8 mouse cellular contexts compared by ENCODE assay signal in genomic region chr16:5203200-5203599, GRCm38 (mm10). TPM values are rescaled to one million over a fixed set of nuclear protein-coding genes. Genes with fewer than 3 reads are reported as not detected.
DNase-seq lines count a peak whose midpoint lies in the region; ATAC-seq and TF ChIP-seq lines count a peak whose summit lies in the region.

No protein-coding gene starts in this region.

- peak; percentile 48 to 55 for DNase-seq in heart, adult 2 months
- no peak for DNase-seq in heart, adult 11 months
- peak; percentile 58 for DNase-seq in MEL (ENCODE audit: low read depth, low spot score)
- DNase-seq in forebrain, embryonic 14.5 days (ENCODE audit: low spot score): no peak
- DNase-seq in gastrocnemius, adult 18-20 months (ENCODE audit: low spot score): no peak

- peaks cover 1% of the 10 kb centered on the region; the same call in 1 of the 2 replicates for H3K4me1 ChIP-seq in heart, adult 2 months (ENCODE audit: control insufficient read depth, insufficient read depth, low read length)
- peaks cover 0 to 4% of the 10 kb centered on the region in 2 experiments; a peak in 1 of 4 replicates for H3K4me1 ChIP-seq in MEL (ENCODE audit: control insufficient read depth in 1 of 2, insufficient read depth in 2 of 2, low read length in 2 of 2)
- peaks cover 7% of the 10 kb centered on the region for H3K4me1 ChIP-seq in forebrain, embryonic 14.5 days (ENCODE audit: control insufficient read depth, insufficient read depth, low read length)
- H3K4me1 ChIP-seq in kidney, embryonic 14.5 days (ENCODE audit: control insufficient read depth, insufficient read depth, low read length): 0 out of 2 replicates have a peak, but pooled peaks cover 3% of the 10 kb centered on the region
- H3K4me1 ChIP-seq in stomach, embryonic 16.5 days (ENCODE audit: control insufficient read depth, insufficient read depth, low read length): peaks cover 5% of the 10 kb centered on the region; the same call in 1 of the 2 replicates

- H3K36me3 ChIP-seq in heart, adult 2 months (ENCODE audit: control insufficient read depth, insufficient read depth, low read length): no peaks in the 10 kb centered on the region
- H3K36me3 ChIP-seq in MEL (ENCODE audit: control insufficient read depth in 1 of 2, insufficient read depth in 2 of 2, low read length in 2 of 2): peaks cover 0 to 3% of the 10 kb centered on the region in 2 experiments; a peak in 1 of 4 replicates
- no peaks in the 10 kb centered on the region; the same call in 1 of the 2 replicates for H3K36me3 ChIP-seq in forebrain, embryonic 14.5 days (ENCODE audit: control insufficient read depth, insufficient read depth, low read length)
- peaks cover 8% of the 10 kb centered on the region; the same call in 1 of the 2 replicates for H3K36me3 ChIP-seq in kidney, embryonic 14.5 days (ENCODE audit: control insufficient read depth, insufficient read depth, low read length)
- H3K36me3 ChIP-seq in stomach, embryonic 16.5 days (ENCODE audit: control insufficient read depth, insufficient read depth, low read length): no peaks in the 10 kb centered on the region

- TF ChIP-seq CTCF in heart, adult 2 months (IDR thresholded peaks at IDR 0.05): no peak
- no peak for TF ChIP-seq CTCF in MEL (IDR thresholded peaks at IDR 0.05 in 2 of 3, conservative IDR thresholded peaks at IDR 0.05 in 1 of 3; ENCODE audit: control insufficient read depth in 1 of 3, insufficient read depth in 1 of 3, low read depth in 2 of 3, low read length in 3 of 3, poor library complexity in 1 of 3, severe bottlenecking in 1 of 3)

- peak overlapping the region; percentile 91 for H3K4me2 ChIP-seq in forebrain, embryonic 14.5 days (ENCODE audit: low read length)
- peak overlapping the region; percentile 98 for H3K4me2 ChIP-seq in kidney, embryonic 14.5 days (replicated peaks; ENCODE audit: low read depth, low read length)
- H3K4me2 ChIP-seq in stomach, embryonic 16.5 days (ENCODE audit: low read depth, low read length): peak overlapping the region; percentile 74

- peak overlapping the region; percentile 64 for H3K27ac ChIP-seq in heart, adult 2 months
- peak overlapping the region; percentile 40 for H3K27ac ChIP-seq in MEL (ENCODE audit: control insufficient read depth, low read depth, low read length)
- H3K27ac ChIP-seq in forebrain, embryonic 14.5 days (ENCODE audit: low read depth, low read length): no peak overlapping the region
- H3K27ac ChIP-seq in kidney, embryonic 14.5 days (ENCODE audit: low read depth, low read length): no peak overlapping the region
- H3K27ac ChIP-seq in stomach, embryonic 16.5 days (ENCODE audit: low read length): no peak overlapping the region

- no peak for TF ChIP-seq RAD21 in MEL (IDR thresholded peaks at IDR 0.05; ENCODE audit: low read depth, low read length)

- no peaks in the 10 kb centered on the region for H3K9me3 ChIP-seq in MEL (replicated peaks; ENCODE audit: insufficient read depth, low read length)
- H3K9me3 ChIP-seq in forebrain, embryonic 14.5 days (replicated peaks; ENCODE audit: control insufficient read depth, low read length): no peaks in the 10 kb centered on the region
- no peaks in the 10 kb centered on the region for H3K9me3 ChIP-seq in kidney, embryonic 14.5 days (ENCODE audit: control insufficient read depth, low read length)
- no peaks in the 10 kb centered on the region for H3K9me3 ChIP-seq in stomach, embryonic 16.5 days (replicated peaks; ENCODE audit: control insufficient read depth, low read length)

- peak overlapping the region; percentile 95 for H3K4me3 ChIP-seq in heart, adult 2 months
- H3K4me3 ChIP-seq in MEL (ENCODE audit: control insufficient read depth in 1 of 2, insufficient read depth in 1 of 2, low read depth in 2 of 2, low read length in 2 of 2): peak overlapping the region; percentile 76 to 91
- H3K4me3 ChIP-seq in forebrain, embryonic 14.5 days (ENCODE audit: low read depth, low read length): peak overlapping the region; percentile 63
- peak overlapping the region; percentile 91 for H3K4me3 ChIP-seq in kidney, embryonic 14.5 days (ENCODE audit: low read length)
- peak overlapping the region; percentile 70 for H3K4me3 ChIP-seq in stomach, embryonic 16.5 days (replicated peaks; ENCODE audit: low read length)

- peak overlapping the region; percentile 82 for H3K9ac ChIP-seq in heart, adult 2 months (ENCODE audit: low read depth, low read length)
- peak overlapping the region; percentile 88 for H3K9ac ChIP-seq in MEL (ENCODE audit: control insufficient read depth, low read depth, low read length, poor library complexity, severe bottlenecking)
- peak overlapping the region; percentile 63 for H3K9ac ChIP-seq in forebrain, embryonic 14.5 days (ENCODE audit: low read length)
- peak overlapping the region; percentile 69 for H3K9ac ChIP-seq in kidney, embryonic 14.5 days (ENCODE audit: low read depth, low read length)
- H3K9ac ChIP-seq in stomach, embryonic 16.5 days (ENCODE audit: low read length): peak overlapping the region; percentile 71

- no peaks in the 10 kb centered on the region for H3K27me3 ChIP-seq in heart, adult 2 months (ENCODE audit: control insufficient read depth, insufficient read depth, low read length)
- no peaks in the 10 kb centered on the region for H3K27me3 ChIP-seq in MEL (ENCODE audit: control insufficient read depth in 1 of 2, insufficient read depth in 2 of 2, low read length in 2 of 2)
- H3K27me3 ChIP-seq in forebrain, embryonic 14.5 days (replicated peaks; ENCODE audit: control insufficient read depth, insufficient read depth, low read length): no peaks in the 10 kb centered on the region
- H3K27me3 ChIP-seq in kidney, embryonic 14.5 days (ENCODE audit: control insufficient read depth, insufficient read depth, low read length): peaks cover 5% of the 10 kb centered on the region; the same call in 1 of the 2 replicates
- no peaks in the 10 kb centered on the region for H3K27me3 ChIP-seq in stomach, embryonic 16.5 days (ENCODE audit: control insufficient read depth, insufficient read depth, low read length)

- TF ChIP-seq EP300 in heart, adult 2 months (IDR thresholded peaks at IDR 0.05; ENCODE audit: insufficient read depth, low read depth, low read length): no peak
- no peak for TF ChIP-seq EP300 in MEL (IDR thresholded peaks at IDR 0.05; ENCODE audit: low read depth in 1 of 2, low read length in 2 of 2)

- WGBS in heart, adult 2 months: under 1% methylated on average over 36 of the region's 36 CpGs
- WGBS in forebrain, embryonic 14.5 days: 2% methylated on average over 36 of the region's 36 CpGs
- 1% methylated on average over 36 of the region's 36 CpGs for WGBS in kidney, embryonic 14.5 days
- WGBS in stomach, embryonic 16.5 days: 2% methylated on average over 36 of the region's 36 CpGs

- ATAC-seq in forebrain, embryonic 14.5 days: peak; percentile 46; the same call in 1 of the 2 replicates
- ATAC-seq in kidney, embryonic 14.5 days (ENCODE audit: low FRiP score, low TSS enrichment): peak; percentile 29; the same call in 1 of the 2 replicates
- ATAC-seq in megakaryocyte, adult 5-6 weeks (ENCODE audit: poor library complexity, severe bottlenecking): peak; percentile 57
- peak; percentile 26; the same call in 1 of the 2 replicates for ATAC-seq in stomach, embryonic 16.5 days (ENCODE audit: insufficient read depth, low FRiP score)

- intact Hi-C loops in heart, adult 2 months (cut with DNase I): loop anchor here (2.0 kb wide), 2 partner anchors 32 to 52 kb away; partner anchors contain the start of gene Eef2kmt

- no peak for TF ChIP-seq POLR2A in heart, adult 2 months (IDR thresholded peaks at IDR 0.05; ENCODE audit: insufficient read depth, low read depth, low read length)
- TF ChIP-seq POLR2A in MEL (IDR thresholded peaks at IDR 0.05; ENCODE audit: control insufficient read depth in 1 of 2, insufficient read depth in 1 of 2, low read depth in 1 of 2, low read length in 2 of 2, poor library complexity in 1 of 2): no peak

- H3K79me2 ChIP-seq in heart, adult 2 months (replicated peaks; ENCODE audit: control insufficient read depth, insufficient read depth, low read length): no peaks in the 10 kb centered on the region
- H3K79me2 ChIP-seq in MEL (ENCODE audit: control insufficient read depth, insufficient read depth, low read length, poor library complexity): peaks cover 3% of the 10 kb centered on the region; the same call in 1 of the 2 replicates

RNA-seq across cellular contexts. Expression of gene Nagpa, which starts 0.6 kb away (rescaled TPM):
- total RNA-seq in heart, adult 2 months (2021): 10 to 100 TPM; 11.3 to 15.7 TPM
- polyA plus RNA-seq in heart, adult 2 months (2012; rRNA removed): 22.7 and 24.2 TPM in 2 replicates
- 34.0 and 34.5 TPM in 2 replicates for total RNA-seq in MEL (2012; rRNA removed)
- polyA plus RNA-seq in MEL (2012; ENCODE audit: insufficient read depth in 1 of 2, insufficient read length in 2 of 2, low read depth in 1 of 2, low replicate concordance in 2 of 2, missing spikeins in 1 of 2): 10 to 100 TPM in 1 of 2 experiments, not detected in 1; 60.5 TPM
- polyA plus RNA-seq in forebrain, embryonic 14.5 days (2014; fragmentation: Nextera tagmentation; extraction: Ambion mirVana): 7.4 and 8.1 TPM in 2 replicates
- polyA plus RNA-seq in kidney, embryonic 14.5 days (2014; fragmentation: Nextera tagmentation; extraction: Ambion mirVana): 12.4 and 17.0 TPM in 2 replicates
- total RNA-seq in megakaryocyte, adult 5-6 weeks (2015): 42.5 and 43.5 TPM in 2 replicates
- 74.9 and 76.1 TPM in 2 replicates for total RNA-seq in megakaryocyte, adult 5-6 weeks (2017)
- polyA plus RNA-seq in stomach, embryonic 16.5 days (2015; fragmentation: Nextera tagmentation; extraction: Ambion mirVana): 19.6 and 19.7 TPM in 2 replicates
- total RNA-seq in gastrocnemius, adult 18-20 months (2021): 1 to 10 TPM; 6.9 TPM

RNA-seq across cellular contexts. Expression of gene AU021092, which starts 18.9 kb away (rescaled TPM):
- 10 to 100 TPM; 17.4 to 19.9 TPM for total RNA-seq in heart, adult 2 months (2021)
- 12.1 and 12.5 TPM in 2 replicates for polyA plus RNA-seq in heart, adult 2 months (2012; rRNA removed)
- total RNA-seq in MEL (2012; rRNA removed): not detected in 2 replicates
- not detected for polyA plus RNA-seq in MEL (2012; ENCODE audit: insufficient read depth in 1 of 2, insufficient read length in 2 of 2, low read depth in 1 of 2, low replicate concordance in 2 of 2, missing spikeins in 1 of 2)
- 17.4 and 17.6 TPM in 2 replicates for polyA plus RNA-seq in forebrain, embryonic 14.5 days (2014; fragmentation: Nextera tagmentation; extraction: Ambion mirVana)
- polyA plus RNA-seq in kidney, embryonic 14.5 days (2014; fragmentation: Nextera tagmentation; extraction: Ambion mirVana): 3.5 and 4.2 TPM in 2 replicates
- not detected in 2 replicates for total RNA-seq in megakaryocyte, adult 5-6 weeks (2015)
- total RNA-seq in megakaryocyte, adult 5-6 weeks (2017): not detected in 2 replicates
- polyA plus RNA-seq in stomach, embryonic 16.5 days (2015; fragmentation: Nextera tagmentation; extraction: Ambion mirVana): 5.3 and 6.9 TPM in 2 replicates
- 1 to 10 TPM; 2.6 to 3.8 TPM for total RNA-seq in gastrocnemius, adult 18-20 months (2021)

RNA-seq across cellular contexts. Expression of gene Alg1, which starts 30.2 kb away (rescaled TPM):
- 10 to 100 TPM; 12.0 to 12.5 TPM for total RNA-seq in heart, adult 2 months (2021)
- polyA plus RNA-seq in heart, adult 2 months (2012; rRNA removed): 34.0 and 37.1 TPM in 2 replicates
- total RNA-seq in MEL (2012; rRNA removed): 38.2 and 46.4 TPM in 2 replicates
- polyA plus RNA-seq in MEL (2012; ENCODE audit: insufficient read depth in 1 of 2, insufficient read length in 2 of 2, low read depth in 1 of 2, low replicate concordance in 2 of 2, missing spikeins in 1 of 2): 10 to 100 TPM in 1 of 2 experiments, not detected in 1; 42.9 TPM
- polyA plus RNA-seq in forebrain, embryonic 14.5 days (2014; fragmentation: Nextera tagmentation; extraction: Ambion mirVana): 32.2 and 35.1 TPM in 2 replicates
- polyA plus RNA-seq in kidney, embryonic 14.5 days (2014; fragmentation: Nextera tagmentation; extraction: Ambion mirVana): 27.7 and 28.0 TPM in 2 replicates
- 13.7 and 19.5 TPM in 2 replicates for total RNA-seq in megakaryocyte, adult 5-6 weeks (2015)
- total RNA-seq in megakaryocyte, adult 5-6 weeks (2017): 20.0 and 23.4 TPM in 2 replicates
- 32.5 and 35.1 TPM in 2 replicates for polyA plus RNA-seq in stomach, embryonic 16.5 days (2015; fragmentation: Nextera tagmentation; extraction: Ambion mirVana)
- total RNA-seq in gastrocnemius, adult 18-20 months (2021): 10 to 100 TPM in 1 of 2 experiments, 1 to 10 TPM in 1; 8.8 to 10.7 TPM

RNA-seq across cellular contexts. Expression of gene Eef2kmt, which starts 52.6 kb away (rescaled TPM):
- 1 to 10 TPM; 6.9 to 8.2 TPM for total RNA-seq in heart, adult 2 months (2021)
- polyA plus RNA-seq in heart, adult 2 months (2012; rRNA removed): 27.9 and 29.7 TPM in 2 replicates
- 21.4 and 26.4 TPM in 2 replicates for total RNA-seq in MEL (2012; rRNA removed)
- 10 to 100 TPM in 1 of 2 experiments, not detected in 1; 48.6 TPM for polyA plus RNA-seq in MEL (2012; ENCODE audit: insufficient read depth in 1 of 2, insufficient read length in 2 of 2, low read depth in 1 of 2, low replicate concordance in 2 of 2, missing spikeins in 1 of 2)
- 10.3 and 11.5 TPM in 2 replicates for polyA plus RNA-seq in forebrain, embryonic 14.5 days (2014; fragmentation: Nextera tagmentation; extraction: Ambion mirVana)
- polyA plus RNA-seq in kidney, embryonic 14.5 days (2014; fragmentation: Nextera tagmentation; extraction: Ambion mirVana): 31.9 and 35.7 TPM in 2 replicates
- 12.4 and 12.8 TPM in 2 replicates for total RNA-seq in megakaryocyte, adult 5-6 weeks (2015)
- total RNA-seq in megakaryocyte, adult 5-6 weeks (2017): 9.1 and 10.7 TPM in 2 replicates
- 32.4 and 35.1 TPM in 2 replicates for polyA plus RNA-seq in stomach, embryonic 16.5 days (2015; fragmentation: Nextera tagmentation; extraction: Ambion mirVana)
- total RNA-seq in gastrocnemius, adult 18-20 months (2021): 1 to 10 TPM; 6.5 to 6.9 TPM

RNA-seq across cellular contexts. Expression of gene Sec14l5, which starts 56.3 kb away (rescaled TPM):
- under 1 TPM; 0.73 to 0.78 TPM for total RNA-seq in heart, adult 2 months (2021)
- 2.1 and 4.3 TPM in 2 replicates for polyA plus RNA-seq in heart, adult 2 months (2012; rRNA removed)
- total RNA-seq in MEL (2012; rRNA removed): not detected in 2 replicates
- polyA plus RNA-seq in MEL (2012; ENCODE audit: insufficient read depth in 1 of 2, insufficient read length in 2 of 2, low read depth in 1 of 2, low replicate concordance in 2 of 2, missing spikeins in 1 of 2): under 1 TPM in 1 of 2 experiments, not detected in 1; 0.03 TPM
- polyA plus RNA-seq in forebrain, embryonic 14.5 days (2014; fragmentation: Nextera tagmentation; extraction: Ambion mirVana): 0.17 TPM in 1 of 2 replicates, not detected in the other
- not detected in 2 replicates for polyA plus RNA-seq in kidney, embryonic 14.5 days (2014; fragmentation: Nextera tagmentation; extraction: Ambion mirVana)
- not detected in 2 replicates for total RNA-seq in megakaryocyte, adult 5-6 weeks (2015)
- total RNA-seq in megakaryocyte, adult 5-6 weeks (2017): not detected in 2 replicates
- polyA plus RNA-seq in stomach, embryonic 16.5 days (2015; fragmentation: Nextera tagmentation; extraction: Ambion mirVana): 0.09 and 0.27 TPM in 2 replicates
- total RNA-seq in gastrocnemius, adult 18-20 months (2021): 10 to 100 TPM; 10.9 to 12.9 TPM

Comparison
In these comparisons a context has a peak if more than half of its experiments do, and no peak if none do; other contexts are left out.
1. DNase-seq: peak in heart, adult 2 months (2 of 2) and MEL (single experiment); none in heart, adult 11 months (single experiment), forebrain, embryonic 14.5 days (single experiment) and gastrocnemius, adult 18-20 months (single experiment).
2. H3K27ac ChIP-seq: peak in heart, adult 2 months (single experiment) and MEL (single experiment); none in forebrain, embryonic 14.5 days (single experiment), kidney, embryonic 14.5 days (single experiment) and stomach, embryonic 16.5 days (single experiment).
3. Peak in every context shown above with its lines, with median percentiles within 50 percentile points of each other: H3K4me3 ChIP-seq, H3K9ac ChIP-seq, ATAC-seq and H3K4me2 ChIP-seq.